Mouse (Mus musculus): ENCODE results near the gene Tex36.

Tex36 gene

DNA sequence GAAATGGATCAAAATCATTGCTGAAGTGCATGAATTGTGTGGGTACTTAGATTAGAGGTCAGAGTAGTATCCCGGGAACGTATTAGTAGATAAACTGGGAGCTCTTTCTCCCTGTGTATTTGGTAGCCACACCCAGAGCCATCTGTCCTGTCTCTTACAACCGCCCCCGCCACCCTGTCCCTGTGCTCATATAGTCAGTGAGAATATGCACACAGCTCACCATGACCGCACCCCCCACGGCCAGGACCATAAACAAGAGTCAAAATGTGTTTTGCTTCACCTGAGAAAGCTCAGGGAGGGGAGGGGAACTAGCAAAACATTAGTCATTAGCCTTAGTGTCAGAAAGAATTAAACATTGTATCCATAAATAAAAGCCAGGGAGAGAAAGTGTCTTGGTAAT is 18.7 kb downstream of the Tex36 start:
- DNase-seq = no peak

GRCm38 (mm10) chr7:133580296-133580640 is 21.7 kb downstream of the Tex36 start:
- DNase-seq = no peak

GRCm38 (mm10) chr7:133579491-133580295 is 22.3 kb downstream of the Tex36 start:
- no peak for DNase-seq

DNA sequence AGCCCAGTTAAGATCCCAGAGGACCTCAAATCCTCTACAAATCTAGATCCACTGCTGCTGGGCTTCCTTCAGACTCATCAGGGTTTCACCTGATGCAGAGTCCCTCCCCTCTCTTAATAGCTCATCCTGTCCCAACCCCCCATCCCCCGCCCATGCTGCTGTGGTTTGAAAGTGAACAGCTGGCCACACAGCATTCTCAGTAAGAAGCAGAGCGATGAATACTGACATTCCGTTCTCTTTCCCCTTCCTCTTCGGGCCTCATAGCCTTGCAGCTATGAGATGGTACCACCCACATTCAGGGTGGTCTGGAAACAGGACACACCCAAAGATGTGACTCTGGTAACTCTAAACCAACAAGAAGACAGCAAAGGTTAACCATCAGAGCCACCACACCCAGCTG is 25.1 kb downstream of the Tex36 start:
- peak; percentile 27 to 54 for DNase-seq

DNA sequence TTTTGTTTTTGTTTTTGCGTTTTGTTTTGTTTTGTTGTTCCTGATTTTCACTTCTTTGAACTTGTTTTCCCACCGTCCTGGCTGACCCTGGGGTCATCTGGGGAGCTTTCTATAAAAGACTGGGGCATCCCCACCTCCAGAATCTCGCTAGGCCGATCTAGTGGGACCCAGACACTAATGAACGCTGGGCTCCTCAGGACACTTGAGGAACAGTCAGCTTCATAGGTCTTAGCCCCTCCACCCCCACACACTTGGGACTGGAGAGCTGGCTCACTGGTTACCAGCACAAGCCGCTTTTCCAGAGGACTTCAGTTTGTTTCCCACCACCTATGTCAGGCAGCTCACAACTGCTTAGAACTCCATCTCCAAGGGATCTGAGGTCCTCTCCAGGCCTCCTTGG is 25.7 kb downstream of the Tex36 start:
- no peak for DNase-seq

DNA sequence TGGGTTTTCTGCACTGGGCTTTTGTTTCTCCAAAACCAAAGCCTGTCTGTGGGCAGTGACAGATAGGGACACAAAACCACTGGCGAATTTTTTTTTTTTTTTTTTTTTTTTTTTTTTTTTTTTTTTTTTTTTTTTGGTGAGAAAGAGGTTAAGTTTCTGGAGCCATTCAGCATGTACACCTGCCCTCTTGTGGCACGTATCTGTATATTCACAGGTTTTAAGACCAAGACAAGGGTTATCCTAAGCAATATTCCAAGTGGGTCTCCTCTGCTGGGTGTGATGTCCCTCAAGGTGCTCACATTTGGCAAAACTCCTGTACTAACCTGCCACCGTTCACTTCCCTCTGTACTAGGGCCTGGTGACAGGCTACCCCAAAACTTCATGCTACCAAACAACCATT is 30.0 kb downstream of the Tex36 start:
- DNase-seq = no peak

DNA sequence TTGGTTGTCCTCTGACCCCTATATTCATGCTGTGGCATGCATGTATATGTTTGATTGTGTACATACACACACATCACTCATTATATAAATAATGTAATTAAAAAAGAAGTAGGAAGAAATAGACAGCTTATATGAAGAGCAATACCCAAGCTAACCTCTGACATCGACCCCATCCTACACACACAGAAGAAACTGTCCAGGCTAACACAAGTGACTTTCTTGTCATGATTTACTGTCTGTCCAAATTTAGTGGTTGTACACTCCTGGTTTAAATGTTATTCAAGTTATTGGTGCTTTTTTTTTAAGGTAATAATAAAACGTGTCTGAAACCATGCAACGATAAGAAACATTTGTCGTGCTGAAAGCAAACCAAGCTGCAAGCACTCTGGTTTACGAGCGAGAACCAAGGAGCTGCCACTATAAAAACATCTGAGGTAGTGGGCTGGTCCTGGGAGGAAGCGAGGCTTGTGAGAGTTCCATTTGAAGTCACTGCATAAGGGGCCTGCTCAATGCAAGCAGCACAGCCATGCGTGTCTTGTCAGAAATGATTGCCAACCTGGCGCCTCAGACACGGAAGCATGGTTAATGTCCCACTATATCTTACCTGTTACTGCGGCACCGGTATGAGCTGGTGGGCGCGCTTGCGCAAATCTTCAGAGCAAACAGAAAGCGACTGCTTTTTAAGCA is 32.6 kb downstream of the Tex36 start:
- DNase-seq = peak; percentile 66 to 80

GRCm38 (mm10) chr7:133564600-133564999 is 37.4 kb downstream of the Tex36 start:
- DNase-seq = no peak

- no peak for DNase-seq
These were observed 38.7 kb downstream of the Tex36 start for GRCm38 (mm10) chr7:133563175-133563824.

- peak; percentile 47 to 59 for DNase-seq
These were observed 46.0 kb downstream of the Tex36 start for GRCm38 (mm10) chr7:133555786-133556492.

DNA sequence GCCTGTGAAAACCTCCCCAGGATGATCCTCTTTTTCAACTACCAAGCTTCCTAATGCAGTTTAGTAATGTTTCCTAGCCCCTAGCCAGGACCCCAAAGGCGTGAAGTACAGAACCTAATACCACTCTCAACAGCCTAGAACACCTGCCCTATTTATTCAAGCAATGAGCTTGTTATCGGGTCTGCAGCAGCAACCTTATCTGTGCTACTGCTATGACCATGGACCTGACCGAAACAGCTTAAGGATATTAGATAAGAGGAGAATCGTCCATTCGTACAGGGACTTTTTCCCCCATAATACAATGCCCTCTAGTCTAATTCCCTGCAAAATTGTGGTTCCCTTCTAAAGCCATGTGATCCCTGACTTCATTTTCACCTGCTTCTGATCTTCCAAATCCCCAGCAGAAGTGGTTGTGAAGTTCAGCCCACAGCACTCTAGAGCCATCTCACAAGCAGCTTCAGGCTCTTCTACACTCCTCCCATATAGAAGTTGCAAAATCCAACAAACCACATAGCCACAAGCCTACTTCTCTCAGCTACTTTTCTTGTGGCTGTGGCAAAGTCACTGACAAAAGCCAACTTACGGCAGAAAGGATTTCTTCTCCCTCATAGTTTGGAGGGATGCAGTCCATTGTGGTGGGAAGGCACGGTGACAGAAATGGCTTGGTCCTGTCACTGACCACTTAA is 49.5 kb downstream of the Tex36 start:
- DNase-seq = no peak

- DNase-seq = no peak
These were observed 51.0 kb downstream of the Tex36 start for GRCm38 (mm10) chr7:133551000-133551399.

DNA sequence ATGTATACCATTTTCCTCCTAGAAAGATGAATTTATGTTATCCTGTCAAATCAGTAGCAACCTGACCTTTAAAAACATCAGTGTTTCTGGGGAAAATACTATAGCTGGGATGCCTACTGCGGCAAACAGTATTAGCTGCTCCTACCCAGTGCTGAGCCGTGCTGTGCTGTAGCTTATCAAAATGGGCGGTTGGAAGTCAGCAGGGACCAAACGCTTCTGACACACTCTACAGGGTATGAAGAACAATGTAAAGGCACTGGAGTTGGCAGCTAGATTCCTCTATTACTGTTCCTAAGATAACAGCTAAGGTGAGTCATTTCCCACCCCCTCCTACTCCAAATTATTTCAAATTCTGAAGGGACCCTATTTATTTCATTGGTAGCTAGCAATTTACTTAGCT is 53.5 kb downstream of the Tex36 start:
- no peak for DNase-seq

GRCm38 (mm10) chr7:133545631-133546030 is 56.3 kb downstream of the Tex36 start:
- DNase-seq = no peak

- no peak for DNase-seq
These were observed 57.0 kb downstream of the Tex36 start for GRCm38 (mm10) chr7:133544966-133545365.

GRCm38 (mm10) chr7:133543131-133543530 is 58.8 kb downstream of the Tex36 start:
- DNase-seq = no peak

GRCm38 (mm10) chr7:133537366-133537765 is 64.6 kb downstream of the Tex36 start:
- DNase-seq = peak in 1 of 2 experiments; percentile 5

All from kidney, postnatal 4 days (tissue).